Mouse (Mus musculus) gastrocnemius, postnatal 10 days (tissue): ENCODE data around the gene Lbp. TPM values are rescaled to one million over a fixed set of nuclear protein-coding genes. Genes with fewer than 3 reads are reported as not detected.
A peak's percentile ranks its signal among the peaks of the same experiment; 100 is the strongest.

Experiments
- DNase-seq: peaks from one replicate; pipeline ENCODE4 v3.0.0; 2021; ENCODE audit warnings: mixed read lengths
- total RNA-seq, 2 experiments: library from RNA; stranded (reverse); gene quantifications; 2 replicates each; pipeline ENCODE4 v1.2.3; 2021

The Lbp gene
- total RNA-seq, 2 experiments from 2014 or later = 10.8 to 11.1 TPM

DNA sequence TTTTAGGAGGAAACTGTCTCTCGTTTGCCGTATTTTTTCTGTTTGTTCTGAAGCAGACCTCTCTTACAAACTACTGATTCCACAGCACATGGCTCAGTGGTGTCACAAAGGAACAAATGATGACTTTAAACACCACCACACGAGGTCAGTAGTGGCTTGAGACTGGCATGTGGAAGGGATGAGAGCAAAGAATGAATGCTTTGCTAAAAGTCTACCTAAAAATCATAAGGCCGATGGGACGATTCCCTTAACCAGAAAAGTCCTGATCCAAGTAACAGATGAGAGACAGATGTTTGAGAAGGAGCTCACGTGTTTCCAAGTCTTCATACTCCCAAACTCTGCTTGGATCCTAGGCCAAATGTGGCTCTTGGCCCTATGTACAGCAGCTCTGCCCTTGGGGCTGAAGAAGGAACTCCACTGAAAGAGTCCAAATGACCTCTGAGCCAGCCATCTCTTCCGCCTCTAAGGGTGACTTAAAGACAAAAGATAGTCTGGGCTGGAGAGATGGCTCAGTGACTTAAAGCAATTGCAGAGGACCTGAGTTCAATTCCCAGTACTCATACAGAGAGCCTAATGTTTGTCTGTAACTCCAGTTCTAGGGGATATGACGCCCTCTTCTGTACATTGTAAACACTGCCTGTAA, 55.5 kb downstream of the Lbp start:
- DNase-seq = no peak

GRCm38 (mm10) chr2:158364175-158364574, 57.9 kb downstream of the Lbp start:
- no peak for DNase-seq

DNA sequence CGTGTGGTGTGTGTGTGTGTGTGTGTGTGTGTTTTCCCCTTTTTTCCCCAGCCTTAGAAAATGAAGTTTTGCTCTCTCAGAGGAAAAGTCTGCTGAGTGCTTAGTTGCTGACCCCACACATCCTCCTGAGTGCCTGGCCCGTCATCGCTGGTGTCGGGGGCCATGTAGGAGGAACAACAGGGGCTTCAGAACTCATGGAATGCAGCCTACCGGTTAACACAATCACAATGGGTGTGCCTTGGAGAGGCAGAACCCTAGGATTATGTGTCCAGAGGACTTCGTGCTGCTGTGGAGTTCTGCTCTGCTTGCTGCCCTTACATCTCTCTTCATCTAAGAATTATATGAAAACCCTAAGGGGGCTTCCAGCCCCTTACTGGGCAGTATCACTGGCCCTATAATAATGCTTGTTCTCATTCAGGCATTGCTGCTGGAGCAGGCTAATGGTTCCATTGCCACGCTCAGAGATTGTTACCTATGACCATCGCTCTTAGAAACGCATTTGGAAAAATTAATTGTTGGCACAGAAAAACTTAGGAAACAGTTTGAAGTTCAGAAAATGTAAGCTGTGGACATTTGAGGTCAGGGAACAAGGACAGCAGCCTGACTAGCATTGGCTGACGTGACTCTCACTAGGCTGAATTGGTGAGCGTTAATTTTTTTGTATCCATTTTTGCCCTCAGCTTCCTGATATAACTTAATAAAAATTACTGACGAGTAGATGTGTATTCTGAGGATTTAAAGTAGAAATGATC, 59.0 kb downstream of the Lbp start:
- no peak for DNase-seq

GRCm38 (mm10) chr2:158367654-158368053, 61.4 kb downstream of the Lbp start:
- DNase-seq = no peak

GRCm38 (mm10) chr2:158368313-158368712, 62.0 kb downstream of the Lbp start:
- DNase-seq = no peak

- DNase-seq = no peak
Measured at GRCm38 (mm10) chr2:158369474-158370172, 63.3 kb downstream of the Lbp start.

DNA sequence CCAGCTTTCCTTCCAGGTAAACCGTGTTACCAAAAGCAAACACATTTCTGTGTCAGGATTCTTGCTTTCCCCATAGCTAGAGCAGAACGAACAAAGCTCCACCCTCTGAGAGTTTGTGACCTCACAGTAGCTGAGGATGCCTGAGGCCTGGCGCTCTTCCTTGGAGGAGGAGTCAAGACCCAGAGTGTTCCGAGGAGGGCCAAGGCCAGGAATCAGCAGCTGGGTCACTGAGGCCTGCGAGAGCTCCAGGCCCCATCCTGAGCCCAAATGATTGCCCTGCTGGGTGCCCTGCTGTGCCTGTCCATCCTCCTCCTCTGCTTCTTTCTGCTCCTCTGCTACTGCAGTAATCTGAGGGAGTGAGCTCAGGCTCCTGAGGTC, 63.9 kb downstream of the Lbp start:
- no peak for DNase-seq

DNA sequence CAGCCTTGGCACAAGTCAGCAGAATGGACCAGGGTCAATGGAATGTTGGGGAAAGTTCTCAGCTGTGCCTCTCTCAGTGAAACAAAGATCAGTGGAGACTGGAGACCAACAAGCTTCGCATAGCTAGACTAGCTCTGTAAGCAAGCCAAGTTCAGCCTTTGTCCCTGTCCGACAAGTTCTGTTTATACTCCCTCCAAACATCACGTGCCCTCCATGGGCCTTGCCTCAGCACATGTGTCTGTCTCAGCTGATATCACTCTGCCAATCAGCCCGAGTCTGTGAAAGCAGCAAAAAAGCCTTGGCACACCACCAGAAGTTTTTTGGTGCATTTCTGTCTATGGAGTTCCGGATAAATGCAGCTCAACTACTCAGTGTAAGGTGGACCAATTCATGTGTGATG, 66.8 kb downstream of the Lbp start:
- DNase-seq = no peak

DNA sequence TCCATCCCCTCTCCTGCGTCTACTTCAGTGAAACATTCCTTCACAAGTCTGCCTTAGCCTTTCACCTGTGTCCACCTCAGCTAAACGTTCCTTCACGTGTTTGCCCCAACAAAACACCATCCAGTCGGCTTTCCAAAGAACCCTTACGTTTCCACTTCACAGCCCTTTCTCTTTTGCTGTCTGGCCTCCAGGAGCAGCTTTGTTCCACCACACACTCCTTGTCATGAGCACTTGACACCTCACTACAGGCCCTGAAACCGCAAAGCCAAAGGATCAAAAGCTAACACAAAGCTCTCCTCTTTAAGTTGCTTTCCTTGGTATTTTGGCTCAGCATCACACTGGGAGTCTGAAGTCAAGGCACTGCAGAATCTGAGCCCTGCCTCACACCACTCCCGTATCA, 67.2 kb downstream of the Lbp start:
- DNase-seq = no peak

DNA sequence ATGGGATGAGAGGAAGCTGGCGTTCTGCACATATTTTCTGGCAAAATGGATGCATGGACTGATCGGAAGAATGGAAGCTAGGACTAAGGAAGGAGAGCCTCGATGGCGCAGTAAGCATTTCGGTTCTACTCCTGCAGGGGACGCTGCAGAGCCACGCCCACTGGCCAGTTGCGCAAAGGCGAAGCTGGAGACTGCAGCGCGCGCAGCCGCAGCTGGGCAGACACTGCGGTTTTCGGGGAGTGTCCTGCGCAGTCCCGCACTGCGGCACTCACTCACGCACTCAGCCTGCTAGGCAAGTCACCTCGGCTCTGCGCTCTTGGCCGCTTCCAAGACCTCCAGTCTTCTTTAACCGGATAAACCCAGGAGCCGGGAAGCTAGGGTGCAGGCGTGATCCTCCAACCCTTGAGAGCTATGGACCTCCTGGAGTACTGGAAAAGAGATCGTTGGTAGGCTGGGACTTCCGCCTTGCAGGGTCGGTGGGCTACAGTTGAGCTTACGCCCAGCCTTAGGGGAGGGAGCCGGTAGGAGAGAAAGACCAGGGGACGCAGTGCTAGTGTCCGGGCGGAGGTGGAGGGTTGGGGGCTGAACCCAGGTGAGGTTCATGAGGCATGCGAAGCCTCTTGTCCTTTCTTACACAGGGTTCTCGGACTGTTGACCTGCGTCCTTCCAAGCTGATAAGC, 69.3 kb downstream of the Lbp start, which contains the start of gene Snhg11:
Snhg11 (plus strand) TSS at position 196 of the 680 bp plus-strand sequence.
- peak; percentile 15 for DNase-seq

DNA sequence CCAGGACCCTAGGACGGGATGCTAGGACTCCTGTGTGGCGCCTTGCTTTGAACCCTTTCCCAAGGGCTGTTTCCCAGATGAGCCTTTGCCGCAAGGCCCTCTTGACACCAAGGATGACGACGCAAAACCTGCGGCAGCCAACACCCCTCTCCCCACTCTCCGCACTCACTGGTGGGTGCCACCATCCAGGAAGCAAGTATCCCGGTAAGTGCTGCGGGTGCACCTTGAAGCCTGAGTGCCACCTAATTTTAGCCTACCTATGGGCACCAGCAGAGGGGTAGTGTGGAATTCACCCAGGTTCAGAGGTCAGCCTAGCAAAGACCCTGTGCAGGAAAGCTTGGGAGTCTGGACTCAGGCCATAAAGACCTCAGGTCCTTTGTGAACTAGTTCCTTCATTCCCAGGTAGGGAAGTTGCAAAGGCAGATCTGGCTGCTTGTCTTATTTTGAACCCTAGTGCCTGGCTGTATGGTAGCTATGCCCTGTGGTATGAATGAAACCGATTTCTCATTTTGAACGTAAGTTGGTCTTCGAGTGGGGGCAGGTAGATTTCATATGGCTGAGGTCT, 69.9 kb downstream of the Lbp start:
- no peak for DNase-seq

GRCm38 (mm10) chr2:158376798-158377197, 70.5 kb downstream of the Lbp start:
- no peak for DNase-seq

GRCm38 (mm10) chr2:158377811-158378210, 71.5 kb downstream of the Lbp start:
- no peak for DNase-seq

DNA sequence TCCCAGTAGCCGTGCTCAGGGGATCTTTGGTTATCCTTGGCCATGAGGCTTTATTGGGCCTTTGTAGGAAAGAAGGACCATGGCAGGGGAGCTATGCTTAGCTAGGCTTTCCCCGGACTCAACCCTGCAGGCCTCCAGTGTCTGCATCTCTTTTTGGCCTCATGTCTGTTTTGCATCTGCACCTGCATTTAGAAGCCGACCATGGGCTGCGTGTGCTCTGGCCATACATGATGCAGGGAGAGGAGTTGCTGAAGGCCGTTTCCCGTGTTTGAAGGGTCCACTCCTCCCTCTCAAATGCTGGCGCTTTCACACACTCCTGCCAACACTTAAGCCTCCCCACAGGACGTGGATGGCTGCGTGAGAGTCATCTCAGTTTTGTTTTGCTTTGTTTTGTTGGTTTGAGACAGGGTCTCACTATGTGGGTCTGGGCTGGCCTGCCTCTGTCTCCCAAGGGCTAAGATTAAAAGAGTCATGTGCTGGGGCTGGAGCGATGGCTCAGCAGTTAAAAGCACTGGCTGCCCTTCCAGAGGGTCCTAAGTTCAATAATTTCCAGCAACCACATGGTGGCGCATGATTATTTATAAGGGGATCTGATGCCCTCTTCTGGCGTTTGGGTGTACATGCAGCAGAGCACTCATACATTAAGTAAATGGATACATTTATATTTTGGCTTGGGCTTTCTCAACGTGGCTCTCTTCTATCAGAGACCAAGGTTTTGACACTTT, 73.2 kb downstream of the Lbp start:
- DNase-seq = peak; percentile 34

Other genes with a start within 250 kb of the Lbp start
- gene Tgm2, start 160.1 kb upstream of the Lbp start, total RNA-seq = 10 to 100 TPM; 55.0 to 69.1 TPM
- gene D630003M21Rik, start 77.3 kb upstream of the Lbp start, total RNA-seq = 1 to 10 TPM; 4.2 to 4.7 TPM
- gene Bpi, start 48.4 kb upstream of the Lbp start, total RNA-seq = not detected
- gene Snhg11, start 69.1 kb downstream of the Lbp start, total RNA-seq = 1 to 10 TPM in 1 of 2 experiments, under 1 TPM in 1; 0.68 to 1.1 TPM
- gene Ralgapb, start 103.4 kb downstream of the Lbp start, total RNA-seq = 10 to 100 TPM; 19.1 to 26.0 TPM
- gene Adig, start 196.1 kb downstream of the Lbp start, total RNA-seq = under 1 TPM in 1 of 2 experiments, not detected in 1; 0.75 TPM
- not detected for gene Arhgap40, start 206.3 kb downstream of the Lbp start, total RNA-seq